In the genomic region with DNA sequence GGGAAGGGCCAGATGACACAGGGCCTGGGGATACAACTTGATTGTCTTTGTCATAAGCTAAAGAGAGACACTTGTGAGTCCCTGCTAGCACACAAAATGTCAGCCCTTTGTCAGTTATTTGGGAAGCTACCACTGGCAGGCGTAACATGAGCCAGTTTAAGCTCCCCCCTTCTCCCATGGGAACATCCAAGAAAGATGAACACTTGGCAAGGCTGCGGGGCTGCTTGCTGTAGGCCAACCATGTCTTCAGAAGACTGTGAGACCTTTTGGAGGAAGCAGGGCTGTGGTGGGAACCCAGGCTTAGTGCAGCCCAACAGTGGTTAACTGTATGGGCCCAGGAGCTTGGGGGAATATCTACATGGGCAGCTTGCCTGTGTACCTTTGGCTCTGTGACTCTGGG, we compare ENCODE assay signal across 12 mouse cellular contexts.
"Had no signal": no experiment of that assay in that cellular context is flagged by ENCODE, and none has a peak within 500 bp of the region (broad histone marks: within the 10 kb centered on the region; RNA-seq: fewer than 3 reads in every experiment).

No protein-coding gene starts in this region.

- H3K4me1 ChIP-seq: liver, embryonic 13.5 days had no signal

- H3K9me3 ChIP-seq: midbrain, embryonic 13.5 days had no signal

- ATAC-seq: midbrain, embryonic 13.5 days had no signal

- H3K27ac ChIP-seq: left cerebral cortex, adult 2 months; liver, embryonic 13.5 days; midbrain, embryonic 13.5 days; stomach, postnatal 0 days had no signal

- H3K4me3 ChIP-seq: left cerebral cortex, adult 2 months; liver, embryonic 13.5 days; megakaryocyte, embryonic 14.5 days; midbrain, embryonic 10.5 days; midbrain, embryonic 13.5 days had no signal

- DNase-seq: kidney, adult 2 months; kidney, postnatal 36 days; layer of hippocampus, postnatal 36 days; liver, embryonic 13.5 days; right cerebral cortex, adult 18-20 months; right cerebral cortex, postnatal 4 days; thymus, adult 2 months had no signal

- H3K9ac ChIP-seq: liver, embryonic 13.5 days; midbrain, embryonic 13.5 days had no signal

- H3K4me2 ChIP-seq: liver, embryonic 13.5 days; midbrain, embryonic 13.5 days had no signal

- H3K36me3 ChIP-seq: liver, embryonic 13.5 days; midbrain, embryonic 10.5 days; midbrain, embryonic 13.5 days had no signal
